Mouse (Mus musculus): ENCODE measurements around the gene Foxj3. TPM values are rescaled to one million over a fixed set of nuclear protein-coding genes. Genes with fewer than 3 reads are reported as not detected.

The Foxj3 gene
- total RNA-seq, 2 experiments from 2014 or later = 41.6 to 44.0 TPM

DNA sequence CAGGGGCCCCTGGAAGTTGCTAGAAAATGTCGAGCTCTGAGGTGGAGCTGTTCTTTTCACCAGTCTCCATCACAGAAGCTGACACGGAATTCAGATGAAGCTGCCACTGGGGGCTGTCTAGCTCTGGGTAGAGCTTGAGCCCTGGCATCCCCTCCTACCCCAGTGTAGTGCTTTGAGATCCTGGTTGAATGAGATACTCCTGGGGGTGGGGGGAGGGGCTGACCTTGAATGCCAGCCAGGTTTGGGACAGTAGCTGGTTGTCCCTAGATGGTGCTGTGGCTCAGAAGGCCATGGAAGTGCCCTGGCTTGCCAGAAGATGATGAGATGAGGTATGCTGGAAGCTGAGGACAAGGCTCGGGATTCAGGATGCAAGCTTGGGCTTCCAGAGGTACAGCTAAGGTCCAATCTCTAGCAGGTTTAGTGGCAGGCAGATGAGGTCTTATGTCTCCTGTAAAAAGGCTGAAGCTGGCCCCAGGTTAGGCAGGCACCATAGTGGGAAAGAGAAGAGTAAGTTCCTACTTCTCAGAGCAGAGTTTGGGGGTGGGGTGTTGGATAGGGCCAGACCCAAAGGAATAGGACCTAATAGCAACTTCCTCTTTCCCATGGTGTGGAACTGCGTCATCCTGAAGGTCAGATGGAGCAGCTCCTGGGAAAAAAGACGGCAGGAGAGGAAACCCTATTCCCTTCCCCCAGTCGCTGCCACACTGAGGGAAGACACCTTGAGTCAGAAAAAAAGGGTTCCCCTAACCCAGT, 98.3 kb downstream of the Foxj3 start:
- intact Hi-C loops (cut with DNase I) = loop anchor here (5.0 kb wide), 2 partner anchors 177 to 467 kb away; no protein-coding TSS in a partner anchor
- DNase-seq = peak; percentile 36 to 39

DNA sequence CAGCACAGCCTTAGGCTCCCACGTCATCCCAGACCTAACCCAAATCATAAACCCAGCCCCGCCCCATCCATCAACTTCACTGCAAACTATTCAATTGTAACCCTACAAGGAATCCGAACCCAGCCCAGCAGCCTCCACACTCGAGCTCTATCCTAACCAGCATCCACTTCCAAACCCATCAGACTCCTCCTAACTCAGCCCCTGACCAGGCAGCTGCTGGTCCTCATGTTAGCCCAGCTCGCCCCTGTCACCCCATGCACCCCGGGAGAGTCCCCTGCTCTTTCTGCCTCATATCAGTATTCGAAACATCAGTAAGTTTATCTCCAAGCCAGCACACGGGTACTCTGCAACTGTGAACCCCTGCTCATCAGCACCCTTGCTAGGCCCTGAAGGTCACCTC, 98.9 kb downstream of the Foxj3 start:
- intact Hi-C loops (cut with DNase I) = no loop called here
- DNase-seq = no peak

DNA sequence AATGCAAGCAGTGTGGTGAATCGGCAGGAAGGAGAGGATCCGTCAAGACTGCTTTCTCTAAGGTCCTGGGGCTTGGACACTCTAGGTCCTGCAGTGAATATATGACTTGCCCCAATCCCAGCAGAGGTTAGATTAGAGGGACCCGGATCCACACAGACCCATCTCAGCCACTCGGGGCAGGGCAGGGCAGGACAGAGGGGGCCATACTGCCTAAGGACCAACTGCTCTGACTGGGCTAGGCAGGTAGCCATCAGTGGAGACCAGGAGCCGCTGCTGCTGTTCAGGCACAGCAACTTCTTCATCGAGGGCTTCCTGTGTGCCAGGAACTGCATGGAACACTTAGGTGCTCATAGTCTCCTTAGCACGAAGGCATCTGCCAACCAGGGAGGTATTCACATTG, 99.9 kb downstream of the Foxj3 start:
- DNase-seq = no peak
- intact Hi-C loops (cut with DNase I) = no loop called here

DNA sequence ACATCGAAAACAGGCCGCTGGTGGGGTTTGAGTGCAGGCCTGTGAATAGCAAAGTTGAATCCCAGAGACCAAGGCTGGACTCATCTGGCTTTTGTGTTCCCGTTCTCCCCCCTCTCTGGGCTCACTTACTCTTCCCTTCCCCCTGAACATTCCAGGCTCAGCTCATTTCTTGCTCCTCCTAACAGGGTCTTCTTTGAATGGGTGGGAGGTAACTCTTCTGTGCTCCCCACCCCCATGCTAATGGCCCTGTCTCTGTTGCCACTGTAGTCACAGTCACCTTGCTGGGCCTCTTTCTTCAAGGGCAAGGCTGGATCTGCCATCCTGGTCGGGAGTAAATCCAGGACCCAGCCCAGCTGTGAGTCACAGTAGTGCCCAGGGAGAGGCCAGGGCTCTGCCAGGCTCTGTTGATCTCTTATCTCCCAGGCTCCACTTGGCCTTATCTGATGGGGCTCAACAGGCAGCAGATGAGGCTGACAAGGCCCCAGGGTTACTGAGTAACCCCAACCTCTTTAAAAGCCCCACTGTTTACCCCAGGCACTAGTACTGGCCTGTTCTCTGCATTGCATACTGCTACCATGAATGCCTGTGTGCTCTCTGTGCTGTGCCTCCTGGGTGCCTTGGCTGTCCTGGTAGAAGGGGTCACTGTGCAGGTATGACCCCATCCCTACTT, 100.5 kb downstream of the Foxj3 start, which contains the start of gene Guca2a:
Guca2a (plus strand) TSS at position 529 of the 670 bp plus-strand sequence.
- intact Hi-C loops (cut with DNase I) = no loop called here
- DNase-seq = no peak

DNA sequence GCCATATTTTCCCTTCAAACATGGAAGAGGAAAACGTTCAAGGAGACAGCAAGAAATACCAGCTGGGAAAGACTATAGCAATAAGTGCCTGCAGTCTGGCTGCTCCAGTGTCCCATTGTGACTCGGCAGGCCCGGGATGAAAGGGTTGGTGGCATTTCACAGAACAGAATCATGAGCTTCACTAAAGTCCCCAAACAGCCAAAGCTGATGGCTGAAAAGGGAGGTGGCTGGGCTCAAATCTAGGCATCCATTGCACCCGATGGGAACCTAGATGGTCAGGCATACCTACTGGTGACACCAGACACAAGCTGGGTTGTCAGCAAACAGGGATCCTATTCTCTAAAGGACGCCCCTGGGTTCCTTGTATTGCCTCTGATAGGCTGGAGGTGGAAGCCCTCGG, 101.1 kb downstream of the Foxj3 start:
- intact Hi-C loops (cut with DNase I) = no loop called here
- DNase-seq = no peak

DNA sequence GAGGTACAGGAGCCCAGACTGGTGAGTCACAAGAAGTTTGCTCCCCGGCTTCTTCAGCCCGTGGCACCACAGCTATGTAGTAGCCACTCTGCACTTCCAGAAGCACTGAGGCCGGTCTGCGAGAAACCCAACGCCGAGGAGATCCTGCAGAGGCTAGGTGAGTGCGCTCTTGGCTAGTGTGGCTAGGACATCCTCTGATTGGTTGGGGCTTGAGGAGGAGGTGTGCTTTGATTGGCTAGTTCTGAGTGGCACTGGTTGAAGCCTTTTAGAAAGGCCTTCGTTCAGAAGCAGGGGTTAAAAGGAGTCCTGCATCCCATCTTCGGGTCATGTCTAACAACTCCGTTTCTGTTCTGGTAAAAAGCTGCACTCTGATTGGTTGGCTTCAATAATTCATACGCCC, 101.9 kb downstream of the Foxj3 start:
- DNase-seq = no peak
- intact Hi-C loops (cut with DNase I) = no loop called here

DNA sequence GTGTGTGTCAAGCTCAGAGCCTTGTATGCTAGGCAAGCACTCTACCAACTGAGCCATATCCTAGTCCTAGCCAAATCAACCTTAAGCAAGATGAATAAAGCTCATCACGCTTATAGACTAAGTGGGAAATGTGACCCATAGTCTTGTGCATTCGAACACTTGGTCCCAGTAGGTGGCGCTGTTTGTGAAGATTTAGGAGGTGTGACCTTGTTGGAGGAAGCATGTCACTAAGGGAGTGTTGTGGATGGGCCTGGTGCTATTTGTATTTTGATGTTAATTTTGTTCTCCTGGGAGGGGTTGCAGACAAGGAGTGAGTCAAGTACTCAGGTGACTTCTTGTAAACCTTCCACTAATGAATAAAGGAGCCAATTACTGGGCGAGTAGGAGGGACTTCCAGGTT, 105.9 kb downstream of the Foxj3 start:
- DNase-seq = no peak
- intact Hi-C loops (cut with DNase I) = no loop called here

DNA sequence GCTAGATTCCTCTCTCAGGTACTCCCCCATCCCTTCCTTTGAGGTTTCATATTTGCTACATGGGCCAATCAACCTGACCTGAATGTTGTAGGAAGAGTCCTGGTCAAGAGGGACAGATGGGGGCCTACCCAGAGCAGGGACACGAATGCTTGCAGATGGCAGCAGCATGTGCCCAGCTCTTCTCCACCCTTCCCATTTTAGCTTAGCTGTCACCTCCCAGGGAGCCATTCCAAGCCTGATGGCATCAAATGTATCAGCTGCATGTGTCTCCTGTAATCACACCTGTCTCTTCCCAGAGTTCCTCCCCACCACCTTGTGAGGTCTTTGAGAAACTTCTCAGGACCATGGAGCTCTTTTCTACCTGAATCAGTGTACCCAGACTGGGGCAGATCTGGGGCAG, 120.2 kb downstream of the Foxj3 start:
- intact Hi-C loops (cut with DNase I) = no loop called here
- DNase-seq = no peak

DNA sequence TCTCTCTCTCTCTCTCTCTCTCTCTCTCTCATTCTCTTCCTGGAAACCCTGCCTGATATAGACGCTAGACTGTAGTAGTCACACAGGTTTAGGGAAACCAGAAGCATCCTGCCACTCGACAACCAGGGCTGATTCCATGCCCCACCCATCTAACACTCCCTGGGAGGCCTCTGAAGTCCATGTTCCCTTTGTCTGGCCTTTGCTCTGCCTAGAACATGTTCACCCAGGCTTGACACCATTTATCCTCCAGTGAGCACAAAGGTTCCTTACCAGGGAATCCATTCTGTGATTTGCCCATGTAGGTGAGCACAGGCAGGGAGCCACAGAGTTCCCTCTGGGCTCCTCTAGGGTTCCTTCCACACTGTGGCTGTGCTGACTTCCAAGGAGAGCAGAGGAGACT, 121.4 kb downstream of the Foxj3 start:
- no peak for DNase-seq
- intact Hi-C loops (cut with DNase I) = no loop called here

DNA sequence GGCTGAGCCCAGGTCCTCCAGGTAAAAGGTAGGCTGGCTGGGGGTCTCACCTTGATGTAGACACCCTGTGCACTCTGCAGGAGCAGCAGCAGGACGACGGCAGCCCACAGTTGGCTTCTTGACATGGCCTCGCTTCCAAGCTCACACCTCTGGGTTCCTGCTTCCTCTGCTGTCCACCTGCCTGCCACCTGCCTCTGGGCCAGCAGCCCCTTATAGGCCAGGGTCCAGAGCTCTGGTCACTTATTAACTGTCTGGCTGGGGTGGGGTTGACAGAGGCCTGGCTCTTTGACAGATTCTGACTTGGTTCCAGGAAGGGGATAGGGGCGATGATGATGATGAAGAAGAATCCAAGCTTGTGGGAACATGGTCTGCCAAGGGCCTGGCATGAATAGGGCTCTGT, 121.9 kb downstream of the Foxj3 start, which contains the start of gene Guca2b:
Guca2b (minus strand) TSS at position 224 of the 400 bp plus-strand sequence.
- intact Hi-C loops (cut with DNase I) = no loop called here
- DNase-seq = no peak

DNA sequence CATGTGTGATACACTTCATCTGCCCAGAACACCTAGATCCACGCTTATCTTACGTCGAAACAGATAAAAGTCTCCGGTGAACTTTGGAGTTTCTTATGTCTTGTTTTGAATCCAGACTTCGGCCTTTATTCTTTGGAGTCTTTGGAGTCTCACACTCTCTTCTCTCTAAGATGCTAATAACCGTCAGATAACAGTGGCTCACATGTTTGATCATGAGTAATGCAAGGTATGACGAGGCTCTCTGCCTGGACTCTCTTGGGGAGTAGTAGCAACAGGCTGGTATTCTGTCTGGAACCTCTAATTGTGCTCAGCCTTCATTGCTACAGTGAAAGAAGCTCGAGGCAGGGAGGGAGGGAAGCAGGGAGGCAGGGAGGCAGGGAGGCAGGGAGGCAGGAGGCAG, 123.2 kb downstream of the Foxj3 start:
- DNase-seq = no peak
- intact Hi-C loops (cut with DNase I) = no loop called here

DNA sequence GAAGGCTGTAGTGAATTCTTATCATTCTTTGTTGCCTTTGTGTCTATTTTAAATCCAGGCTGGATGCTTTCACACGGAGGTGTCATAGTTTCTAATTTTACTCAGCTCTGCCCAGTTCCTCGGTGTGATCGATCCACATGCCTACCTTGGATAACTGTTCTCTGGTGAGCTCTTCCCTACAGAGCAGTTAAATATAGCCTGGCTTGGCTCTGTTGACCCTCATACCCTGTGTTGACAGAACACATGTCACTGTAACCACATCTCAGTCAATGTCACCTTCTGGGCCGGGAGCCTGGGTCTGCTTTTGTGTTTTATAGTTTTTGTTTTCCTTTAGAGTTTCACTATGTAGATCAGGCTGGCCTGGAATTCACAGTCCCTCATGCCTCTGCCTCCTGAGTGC, 125.3 kb downstream of the Foxj3 start:
- DNase-seq = peak; percentile 48 to 63
- intact Hi-C loops (cut with DNase I) = no loop called here

DNA sequence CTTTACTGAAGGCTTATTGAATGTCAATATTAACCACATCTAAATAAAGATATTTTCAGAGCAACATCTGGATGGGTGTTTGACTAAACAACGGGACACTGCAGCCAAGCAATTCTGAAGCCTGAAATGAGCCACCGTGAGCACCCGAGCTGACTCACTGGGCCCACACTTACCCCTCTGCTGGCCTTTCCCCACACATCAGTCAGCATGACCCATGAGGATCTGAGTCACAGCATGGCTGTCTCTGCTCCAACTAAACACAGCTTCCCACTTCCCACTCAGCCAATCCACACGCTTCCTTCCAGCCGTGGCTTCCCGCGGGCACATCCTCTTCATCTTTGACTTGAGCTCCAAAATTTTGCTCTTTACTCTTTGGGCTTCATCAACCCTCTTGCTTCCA, 126.2 kb downstream of the Foxj3 start:
- intact Hi-C loops (cut with DNase I) = no loop called here

DNA sequence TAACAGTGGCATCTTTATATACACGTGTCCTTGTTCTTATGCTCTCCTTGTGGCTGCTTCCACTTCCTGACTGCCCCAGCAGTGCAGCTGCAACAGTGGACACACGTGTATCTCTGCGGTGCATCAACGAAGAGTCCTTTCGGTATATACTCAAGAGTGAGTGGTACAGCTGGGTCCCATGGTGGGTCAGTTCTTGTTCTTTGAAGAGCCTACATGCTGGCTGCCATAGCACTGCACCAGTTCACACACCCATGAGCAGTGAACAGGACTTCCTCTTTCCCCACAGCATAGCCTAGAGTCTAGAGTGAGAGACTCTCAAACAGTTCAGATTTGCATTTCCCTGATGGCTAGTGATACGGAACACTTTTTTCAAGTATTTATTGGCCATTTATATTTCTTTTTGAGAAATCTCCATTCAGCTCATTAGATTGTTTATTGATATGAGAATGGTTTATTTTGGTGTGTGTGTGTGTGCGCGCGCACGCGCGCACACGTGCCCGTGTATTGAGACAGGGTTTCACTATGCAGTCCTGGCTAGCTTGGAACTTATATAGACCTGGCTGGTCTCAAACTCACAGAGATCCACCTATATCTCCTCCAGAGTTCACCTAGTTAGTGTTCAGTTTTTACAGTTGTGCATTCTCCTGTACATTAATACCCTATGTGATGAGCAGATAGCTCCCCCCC, 126.7 kb downstream of the Foxj3 start:
- intact Hi-C loops (cut with DNase I) = no loop called here
- no peak for DNase-seq

More for the DNA sequence above, 126.2 kb downstream of the Foxj3 start:
- DNase-seq = peak; percentile 37 to 46

DNA sequence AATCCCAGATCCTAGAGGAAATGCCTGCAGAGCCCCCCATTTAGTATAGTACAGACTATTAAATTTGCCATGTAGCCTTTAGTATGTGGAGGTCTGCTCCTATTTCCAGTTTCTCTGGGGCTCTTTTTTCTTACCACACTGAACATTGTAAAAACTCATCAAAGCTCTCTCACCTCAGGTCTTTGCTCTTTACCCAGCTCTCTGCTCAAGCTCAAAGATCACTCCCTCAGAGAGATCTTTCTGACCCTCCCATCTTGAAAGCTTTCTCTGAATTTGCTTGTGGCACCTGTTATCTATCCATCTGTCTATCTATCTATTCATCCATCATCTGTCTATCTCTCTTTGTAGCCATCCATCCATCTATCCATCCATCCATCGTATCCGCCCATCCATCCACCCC, 128.4 kb downstream of the Foxj3 start:
- DNase-seq = no peak
- intact Hi-C loops (cut with DNase I) = loop anchor here (5.0 kb wide), 1 partner anchor 418 kb away; no protein-coding TSS in a partner anchor

DNA sequence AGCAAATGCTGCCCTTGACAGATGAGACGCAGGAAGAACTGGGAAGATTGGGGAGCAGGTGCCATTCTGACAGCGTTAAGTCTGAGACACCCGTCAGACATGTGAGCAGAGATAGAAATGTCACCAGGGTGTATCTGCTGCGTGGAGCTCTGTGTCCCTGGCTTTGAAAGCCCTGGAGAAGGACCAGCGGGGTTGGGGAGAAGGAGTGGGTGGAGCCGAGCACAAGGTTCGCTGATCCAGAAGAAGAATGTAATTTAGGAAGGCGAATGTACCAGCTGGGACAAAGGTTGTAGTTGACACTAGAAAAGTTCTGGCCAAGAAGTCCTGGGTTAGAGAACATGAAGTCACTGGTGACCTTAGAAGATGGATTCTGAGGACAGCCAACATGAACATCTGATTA, 129.3 kb downstream of the Foxj3 start:
- intact Hi-C loops (cut with DNase I) = loop anchor here (5.0 kb wide), 1 partner anchor 419 kb away; no protein-coding TSS in a partner anchor
- peak; percentile 37 to 39 for DNase-seq

DNA sequence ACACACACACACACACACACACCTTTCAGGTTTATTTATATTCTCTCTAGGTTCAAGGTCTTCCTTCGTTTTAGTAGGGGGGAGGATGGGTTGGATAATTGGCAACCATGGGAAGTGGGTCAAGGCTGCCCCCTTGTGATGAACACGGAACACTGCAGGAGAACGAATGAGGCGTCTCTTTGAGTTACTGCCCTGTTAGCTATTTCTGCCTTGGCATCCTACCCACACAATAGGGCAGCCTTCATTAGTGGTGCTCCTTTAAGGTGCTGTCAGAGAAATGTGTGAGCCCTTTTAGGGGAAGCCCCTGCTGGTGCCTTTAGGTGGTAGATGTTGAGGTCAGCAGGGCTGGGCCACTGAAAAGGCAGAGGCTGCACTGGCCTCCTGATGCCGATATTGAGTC, 130.7 kb downstream of the Foxj3 start:
- intact Hi-C loops (cut with DNase I) = loop anchor here (5.0 kb wide), 1 partner anchor 420 kb away; no protein-coding TSS in a partner anchor
- peak; percentile 74 to 86 for DNase-seq

DNA sequence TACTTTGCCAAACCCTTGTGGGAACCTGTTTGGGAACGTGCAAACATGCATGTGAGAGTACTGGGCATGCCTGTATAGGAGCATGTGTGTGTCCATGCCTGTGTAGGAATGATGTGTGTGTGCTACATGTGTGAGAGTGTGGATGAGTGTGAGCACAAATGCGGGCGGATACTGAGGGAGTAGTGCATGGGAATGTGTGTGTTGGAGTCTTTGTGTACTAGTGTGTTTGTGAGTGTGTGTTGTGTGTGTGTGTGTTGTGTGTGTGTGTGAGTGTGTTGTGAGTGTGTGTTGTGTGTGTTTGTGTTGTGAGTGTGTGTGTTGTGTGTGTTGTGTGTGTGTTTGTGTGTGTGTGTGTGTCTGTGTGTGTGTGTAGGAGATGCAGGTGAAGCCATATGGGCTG, 131.4 kb downstream of the Foxj3 start:
- DNase-seq = no peak
- intact Hi-C loops (cut with DNase I) = loop anchor here (5.0 kb wide), 1 partner anchor 421 kb away; no protein-coding TSS in a partner anchor

DNA sequence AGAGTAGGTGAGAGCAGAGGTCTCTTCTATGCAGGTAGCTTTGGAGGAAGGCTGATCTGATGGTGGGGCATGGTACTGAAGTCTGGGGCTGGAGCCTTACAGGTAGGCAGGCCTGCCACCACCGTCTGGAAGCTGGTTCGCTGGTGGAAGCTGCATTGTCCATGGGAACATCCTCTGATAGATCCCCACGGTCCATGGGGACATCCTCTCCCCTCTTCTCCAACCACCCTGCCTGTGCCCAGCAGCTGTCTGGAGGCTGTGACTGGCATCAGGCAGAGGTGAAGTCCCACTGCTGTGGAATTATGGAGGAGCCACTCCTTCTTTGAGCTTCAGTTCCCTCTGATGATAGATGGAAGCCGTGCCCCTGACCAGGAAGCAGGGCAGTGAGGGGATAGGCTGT, 131.8 kb downstream of the Foxj3 start:
- no peak for DNase-seq
- intact Hi-C loops (cut with DNase I) = loop anchor here (5.0 kb wide), 1 partner anchor 421 kb away; no protein-coding TSS in a partner anchor

DNA sequence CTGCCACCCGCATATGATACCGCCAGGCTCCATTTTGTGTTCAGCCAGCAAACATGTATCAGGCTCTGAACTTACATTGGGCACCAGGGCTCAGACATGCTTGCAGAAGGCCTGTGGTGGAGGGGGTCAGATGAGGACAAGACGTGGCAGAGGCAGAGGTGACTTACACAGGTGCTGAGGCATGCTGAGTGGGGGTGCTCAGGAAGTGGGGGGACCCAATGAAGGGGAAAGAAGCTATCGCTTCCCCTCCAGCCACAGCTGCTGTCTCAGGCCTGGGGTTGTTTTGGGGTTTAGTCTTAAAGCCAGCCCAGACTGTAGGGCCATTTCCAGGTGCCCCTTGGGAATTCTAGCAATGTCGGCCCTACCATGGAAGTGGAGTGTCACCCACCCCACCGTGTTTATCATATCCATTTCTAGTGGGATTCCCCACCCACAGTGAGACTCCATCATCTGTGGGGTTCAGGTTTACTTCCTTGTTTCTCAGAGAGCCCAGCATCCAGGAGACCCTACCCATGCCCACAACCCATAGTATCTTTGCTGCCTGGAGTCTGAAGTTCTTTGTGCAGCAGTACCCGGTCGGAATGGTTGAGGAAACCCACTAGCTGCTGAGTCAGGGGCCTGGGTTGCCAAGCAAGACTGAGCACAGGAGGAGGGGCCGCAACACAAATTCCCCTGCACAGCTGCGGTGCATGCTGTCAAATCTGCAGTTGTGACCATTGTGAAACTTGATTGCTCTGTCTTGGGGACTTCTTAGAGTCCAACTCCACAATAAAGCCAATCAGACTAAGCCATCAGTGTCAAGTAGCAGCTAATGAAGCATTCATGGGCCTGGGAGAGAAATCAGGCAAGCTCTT, 132.8 kb downstream of the Foxj3 start:
- no peak for DNase-seq
- intact Hi-C loops (cut with DNase I) = loop anchor here (1.0 to 5.0 kb wide), 2 partner anchors 38 to 422 kb away; no protein-coding TSS in a partner anchor
